Mouse (Mus musculus) midbrain, embryonic 15.5 days (tissue): ENCODE measurements around the gene Ly6g5b. TPM values are rescaled to one million over a fixed set of nuclear protein-coding genes. Genes with fewer than 3 reads are reported as not detected.

Experiments used
- ATAC-seq: fragments of 200-750 bp; cut with Nextera tagmentation; replicated peaks from 2 replicates; pipeline ENCODE4 v1.8.0; 2017; ENCODE audit warnings: moderate TSS enrichment
- H3K27ac ChIP-seq: fragments of 300-500 bp; sonication (generic); 2 replicates; pipeline ENCODE4 v1.5.1; 2015; ENCODE audit warnings: mild to moderate bottlenecking, inconsistent platforms
- H3K27me3 ChIP-seq: fragments of 300-500 bp; sonication (generic); replicated peaks from 2 replicates; pipeline ENCODE4 v1.6.1; 2015; ENCODE audit warnings: inconsistent platforms
- H3K36me3 ChIP-seq: fragments of 300-500 bp; sonication (generic); replicated peaks from 2 replicates; pipeline ENCODE4 v1.6.1; 2015; ENCODE audit warnings: inconsistent platforms
- H3K4me1 ChIP-seq: fragments of 300-500 bp; sonication (generic); 2 replicates; pipeline ENCODE4 v1.6.1; 2015; ENCODE audit warnings: inconsistent platforms
- H3K4me2 ChIP-seq: fragments of 300-500 bp; sonication (generic); 2 replicates; pipeline ENCODE4 v1.6.1; 2015; ENCODE audit warnings: inconsistent platforms, mild to moderate bottlenecking, moderate library complexity
- H3K4me3 ChIP-seq: fragments of 300-500 bp; sonication (generic); 2 replicates; pipeline ENCODE4 v1.5.1; 2015; ENCODE audit warnings: mild to moderate bottlenecking, inconsistent platforms
- H3K9ac ChIP-seq: fragments of 300-500 bp; sonication (generic); 2 replicates; pipeline ENCODE4 v1.6.1; 2015; ENCODE audit warnings: mild to moderate bottlenecking, inconsistent platforms
- H3K9me3 ChIP-seq: fragments of 300-500 bp; sonication (generic); 2 replicates; pipeline ENCODE4 v1.6.1; 2016; ENCODE audit warnings: inconsistent platforms
- WGBS: fragments of 180-500 bp; shearing (Covaris S2); methylation state at CpG from one replicate; pipeline ENCODE4 v1.1.7; 2015; ENCODE audit warnings: mixed read lengths; 5-methylcytosine and 5-hydroxymethylcytosine counted together
- polyA plus RNA-seq: library from polyadenylated mRNA; unstranded; fragments of >200 nt; fragmentation: Nextera tagmentation; extraction: Ambion mirVana; gene quantifications from 2 replicates; pipeline ENCODE4 v1.2.1, GENCODE M21; 2015

Gene Ly6g5b
- polyA plus RNA-seq, 1 experiment from 2014 or later = 2.2 TPM

- H3K4me3 ChIP-seq = no peak overlapping the region
- H3K36me3 ChIP-seq = peaks cover 50% of the 10 kb centered on the region
- H3K9ac ChIP-seq = no peak overlapping the region
- WGBS = 76% methylated on average over 10 of the region's 10 CpGs
- no peak for ATAC-seq
- H3K27me3 ChIP-seq = no peaks in the 10 kb centered on the region
- H3K4me1 ChIP-seq = no peaks in the 10 kb centered on the region
- no peak overlapping the region for H3K27ac ChIP-seq
- H3K9me3 ChIP-seq = no peaks in the 10 kb centered on the region
- H3K4me2 ChIP-seq = no peak overlapping the region
These were observed 14.9 kb downstream of the Ly6g5b start for GRCm38 (mm10) chr17:35100196-35100765.

DNA sequence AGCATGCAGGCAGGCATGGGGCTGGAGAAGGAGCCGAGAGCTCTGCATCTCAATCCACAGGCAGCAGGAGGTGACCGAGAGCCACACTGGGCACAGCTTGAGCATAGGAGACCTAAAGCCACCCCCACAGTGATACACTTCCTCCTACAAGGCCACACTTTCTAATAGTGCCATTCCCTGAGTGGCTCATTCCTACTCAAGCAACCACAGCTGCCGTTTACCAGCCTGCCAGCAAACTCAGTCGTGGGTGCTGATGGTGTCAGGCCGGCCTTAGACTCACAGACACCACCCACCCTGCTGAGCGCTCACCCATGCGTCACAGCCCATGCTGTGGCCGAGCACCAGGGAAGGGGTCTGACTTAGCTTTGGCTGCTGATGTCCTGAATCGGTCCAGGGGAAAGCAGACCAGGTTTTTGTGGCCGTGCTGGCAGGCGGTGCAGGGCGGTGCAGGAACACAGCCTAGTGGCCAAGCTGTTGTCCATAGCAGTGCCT, 18.0 kb downstream of the Ly6g5b start:
- H3K27ac ChIP-seq = no peak overlapping the region
- WGBS = 70% methylated on average over 12 of the region's 12 CpGs
- H3K9me3 ChIP-seq = no peaks in the 10 kb centered on the region
- no peaks in the 10 kb centered on the region for H3K4me1 ChIP-seq
- H3K9ac ChIP-seq = no peak overlapping the region
- peaks cover 39% of the 10 kb centered on the region for H3K36me3 ChIP-seq
- H3K4me2 ChIP-seq = no peak overlapping the region
- no peak overlapping the region for H3K4me3 ChIP-seq
- H3K27me3 ChIP-seq = no peaks in the 10 kb centered on the region
- no peak for ATAC-seq

DNA sequence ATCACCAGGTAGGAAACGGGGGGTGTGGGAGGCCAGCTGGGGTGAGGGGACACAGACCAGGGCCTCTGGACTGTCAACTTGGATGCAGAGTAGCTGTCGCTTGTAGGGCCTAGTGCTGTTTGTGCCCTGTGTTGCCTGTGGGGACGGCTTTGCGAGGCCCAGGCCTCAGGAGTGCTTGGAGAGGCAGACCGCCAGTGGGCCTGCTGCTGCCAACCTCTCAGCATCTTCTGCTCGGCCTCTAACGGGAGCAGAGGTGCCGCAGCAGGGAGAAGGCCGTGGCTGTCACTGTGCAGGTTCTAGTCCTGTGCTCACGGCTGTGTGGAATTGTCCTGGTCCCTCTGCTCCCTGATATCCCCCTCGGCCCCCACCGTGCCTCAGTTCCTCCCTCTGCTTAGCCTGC, 18.6 kb downstream of the Ly6g5b start:
- H3K4me3 ChIP-seq = no peak overlapping the region
- H3K4me1 ChIP-seq = no peaks in the 10 kb centered on the region
- no peak overlapping the region for H3K9ac ChIP-seq
- no peak for ATAC-seq
- no peak overlapping the region for H3K27ac ChIP-seq
- 78% methylated on average over 12 of the region's 12 CpGs for WGBS
- H3K4me2 ChIP-seq = no peak overlapping the region
- H3K27me3 ChIP-seq = no peaks in the 10 kb centered on the region
- H3K36me3 ChIP-seq = peaks cover 33% of the 10 kb centered on the region
- no peaks in the 10 kb centered on the region for H3K9me3 ChIP-seq

- Histone ChIP-seq H3K36me3 (peaks cover 21% of the 10 kb centered on the region), H3K4me3 (no peak overlapping the region), H3K9ac (no peak overlapping the region), H3K9me3 (no peaks in the 10 kb centered on the region), H3K4me2 (no peak overlapping the region), H3K27me3 (no peaks in the 10 kb centered on the region), H3K27ac (no peak overlapping the region), H3K4me1 (peaks cover 14% of the 10 kb centered on the region)
- 94% methylated on average over 15 of the region's 15 CpGs for WGBS
- ATAC-seq = no peak
These were observed 20.5 kb downstream of the Ly6g5b start for GRCm38 (mm10) chr17:35094475-35095365.

DNA sequence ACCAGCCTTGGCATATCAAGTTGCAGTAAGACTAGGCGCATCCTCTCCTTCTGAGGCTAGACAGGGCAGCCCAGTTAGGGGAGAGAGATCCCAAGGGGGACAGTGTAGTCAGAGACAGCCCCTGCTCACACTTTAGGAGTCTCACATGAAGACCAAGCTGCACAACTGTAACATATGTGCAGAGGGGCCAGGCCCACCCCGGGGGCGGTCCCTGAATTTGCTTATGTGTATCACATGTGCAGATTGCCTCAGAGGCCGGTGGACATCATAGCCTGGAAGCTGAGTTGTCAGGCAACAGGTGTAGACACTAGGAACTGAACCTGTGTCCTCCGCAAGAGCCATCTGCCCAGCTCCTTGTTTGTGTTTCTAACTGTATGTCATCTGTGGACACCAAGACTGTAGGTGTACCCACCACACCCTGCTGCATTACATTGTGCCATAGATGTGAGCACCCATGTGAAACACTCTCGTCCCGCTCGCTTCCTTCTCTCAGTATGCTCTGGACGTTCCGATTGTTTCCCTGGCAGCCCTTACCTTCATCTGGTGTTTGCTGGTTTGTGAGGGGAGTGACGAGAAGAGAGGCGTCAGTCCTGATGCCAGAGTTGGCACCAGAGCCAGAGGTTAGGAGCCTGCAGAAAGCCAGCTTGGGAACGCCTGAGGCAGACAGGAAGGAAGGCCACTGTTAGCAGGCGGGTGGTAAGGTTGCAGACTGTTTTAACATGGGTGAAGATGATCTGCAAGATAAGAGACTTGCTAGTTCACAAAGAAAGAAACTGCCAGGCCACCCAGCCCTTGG, 22.6 kb downstream of the Ly6g5b start:
- Histone ChIP-seq H3K4me2 (no peak overlapping the region), H3K36me3 (peaks cover 16% of the 10 kb centered on the region), H3K9me3 (no peaks in the 10 kb centered on the region), H3K4me3 (no peak overlapping the region), H3K27me3 (no peaks in the 10 kb centered on the region), H3K4me1 (peaks cover 15% of the 10 kb centered on the region), H3K27ac (no peak overlapping the region), H3K9ac (no peak overlapping the region)
- ATAC-seq = no peak
- WGBS = 91% methylated on average over 14 of the region's 14 CpGs

- ATAC-seq = no peak
- H3K4me2 ChIP-seq = peak overlapping the region; percentile 67
- H3K4me1 ChIP-seq = peaks cover 15% of the 10 kb centered on the region
- peak overlapping the region; percentile 73 for H3K4me3 ChIP-seq
- WGBS = 67% methylated on average over 8 of the region's 8 CpGs
- H3K27me3 ChIP-seq = no peaks in the 10 kb centered on the region
- H3K36me3 ChIP-seq = peaks cover 4% of the 10 kb centered on the region
- H3K9ac ChIP-seq = peak overlapping the region; percentile 94
- no peaks in the 10 kb centered on the region for H3K9me3 ChIP-seq
- peak overlapping the region; percentile 100; the same call in 1 of the 2 replicates for H3K27ac ChIP-seq
These were observed 24.9 kb downstream of the Ly6g5b start for GRCm38 (mm10) chr17:35090166-35090932.

DNA sequence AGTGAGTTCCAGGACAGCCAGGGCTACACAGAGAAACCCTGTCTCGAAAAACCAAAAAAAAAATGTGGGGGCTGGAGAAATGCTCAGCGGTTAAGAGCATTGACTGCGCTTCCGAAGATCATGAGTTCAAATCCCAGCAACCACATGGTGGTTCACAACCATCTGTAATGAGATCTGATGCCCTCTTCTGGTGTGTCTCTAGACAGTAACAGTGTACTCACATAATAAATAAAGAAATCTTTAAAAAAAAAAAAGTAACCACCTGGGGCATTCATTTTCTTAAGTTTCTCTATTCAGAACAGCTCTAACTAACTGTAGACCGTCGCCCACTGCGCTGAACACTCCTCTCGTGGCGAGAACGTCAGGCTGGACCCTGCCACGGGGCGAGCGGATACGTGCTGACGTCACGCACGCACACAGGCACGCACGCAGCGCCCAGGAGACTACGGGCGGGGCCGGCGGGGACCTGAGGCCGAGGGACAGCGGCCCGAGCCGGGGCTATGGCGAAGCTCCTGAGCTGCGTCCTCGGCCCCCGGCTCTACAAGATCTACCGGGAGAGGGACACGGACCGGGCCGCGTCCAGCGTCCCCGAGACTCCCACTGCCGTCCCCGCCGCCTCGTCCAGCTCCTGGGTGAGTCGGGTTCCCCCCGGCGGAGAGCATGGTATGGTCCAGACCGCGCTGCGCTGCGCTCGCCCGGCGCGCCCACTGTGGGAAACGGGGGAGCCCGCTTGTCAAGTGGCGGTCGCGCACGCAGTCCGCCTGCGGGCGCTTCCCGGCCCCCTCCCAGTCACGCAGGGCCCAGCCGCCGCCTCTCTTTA, 26.2 kb downstream of the Ly6g5b start, which contains the start of gene Abhd16a:
Gene Abhd16a, plus strand, starts transcription at position 439 of the 820 bp plus-strand sequence.
- ATAC-seq = peak; percentile 99
- 3% methylated on average over 66 of the region's 67 CpGs for WGBS

DNA sequence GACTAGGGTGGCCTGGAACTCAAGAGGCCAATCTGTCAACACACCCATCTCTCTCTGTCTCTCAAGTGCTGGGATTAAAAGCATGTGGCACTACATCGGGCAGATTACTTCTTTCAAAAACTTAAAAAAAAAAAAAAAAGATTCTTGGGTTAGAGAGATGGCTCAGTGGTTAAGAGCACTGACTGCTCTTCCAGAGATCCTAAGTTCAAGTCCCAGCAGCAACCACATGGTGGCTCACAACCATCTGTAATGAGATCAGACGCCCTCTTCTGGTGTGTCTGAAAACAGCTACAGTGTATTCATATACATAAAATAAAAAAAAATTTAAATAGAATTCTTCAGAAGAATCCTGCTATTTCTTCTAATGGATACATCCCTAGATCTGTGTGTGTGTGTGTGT, 27.1 kb downstream of the Ly6g5b start:
- H3K9me3 ChIP-seq = no peaks in the 10 kb centered on the region
- H3K27ac ChIP-seq = no peak overlapping the region
- H3K36me3 ChIP-seq = no peaks in the 10 kb centered on the region; the same call in 1 of the 2 replicates
- 51% methylated on average over 2 of the region's 2 CpGs for WGBS
- no peak overlapping the region for H3K9ac ChIP-seq
- H3K27me3 ChIP-seq = no peaks in the 10 kb centered on the region
- H3K4me3 ChIP-seq = no peak overlapping the region
- peaks cover 15% of the 10 kb centered on the region for H3K4me1 ChIP-seq
- ATAC-seq = no peak
- no peak overlapping the region for H3K4me2 ChIP-seq

More for the DNA sequence above, 26.2 kb downstream of the Ly6g5b start, which contains the start of gene Abhd16a:
- Histone ChIP-seq H3K4me3 (peak within 1 kb of the TSS; percentile 73), H3K27me3 (no peaks in the 10 kb centered on the region), H3K4me2 (peak within 1 kb of the TSS; percentile 67), H3K4me1 (peaks cover 15% of the 10 kb centered on the region), H3K9me3 (no peaks in the 10 kb centered on the region), H3K36me3 (no peaks in the 10 kb centered on the region; the same call in 1 of the 2 replicates), H3K27ac (peak within 1 kb of the TSS; percentile 100), H3K9ac (peak within 1 kb of the TSS; percentile 94)

- no peak for ATAC-seq
- no peak within 1 kb of the TSS for H3K4me3 ChIP-seq
- WGBS = 86% methylated on average over 7 of the region's 7 CpGs
These were observed 29.9 kb downstream of the Ly6g5b start, which contains the start of gene Ly6g6f for GRCm38 (mm10) chr17:35085208-35085865. TSS of gene Ly6g6f (minus strand) at chr17:35085610.

GRCm38 (mm10) chr17:35083929-35084497, 31.2 kb downstream of the Ly6g5b start:
- Histone ChIP-seq H3K36me3 (no peaks in the 10 kb centered on the region), H3K9me3 (no peaks in the 10 kb centered on the region), H3K27ac (no peak overlapping the region), H3K4me3 (no peak overlapping the region), H3K4me2 (no peak overlapping the region), H3K9ac (no peak overlapping the region), H3K4me1 (no peaks in the 10 kb centered on the region), H3K27me3 (no peaks in the 10 kb centered on the region)
- WGBS = 85% methylated on average over 3 of the region's 3 CpGs
- ATAC-seq = no peak

More at GRCm38 (mm10) chr17:35085208-35085865, 29.9 kb downstream of the Ly6g5b start, which contains the start of gene Ly6g6f:
- Histone ChIP-seq H3K27ac (no peak within 1 kb of the TSS), H3K9ac (no peak within 1 kb of the TSS), H3K4me2 (no peak within 1 kb of the TSS), H3K27me3 (no peaks in the 10 kb centered on the region), H3K9me3 (no peaks in the 10 kb centered on the region), H3K4me1 (peaks cover 7% of the 10 kb centered on the region), H3K36me3 (no peaks in the 10 kb centered on the region)
